ENCODE assay signal across 8 mouse cellular contexts in genomic region chr19:23967156-23967555, GRCm38 (mm10).
DNase-seq lines count a peak whose midpoint lies in the region; ATAC-seq lines count a peak whose summit lies in the region.

No protein-coding gene starts in this region.

- DNase-seq in cerebellum, postnatal 4 days (ENCODE audit: low spot score in 2 of 2) = no peak
- DNase-seq in NIH3T3 (ENCODE audit: low read depth) = peak; percentile 93
- peak; percentile 73 for DNase-seq in fibroblast of lung, adult 2 months (ENCODE audit: low read depth)
- DNase-seq in heart, postnatal 4 days = peak; percentile 73
- DNase-seq in right cerebral cortex, postnatal 36 days (ENCODE audit: low spot score in 2 of 2) = peak; percentile 61 to 78
- no peak for DNase-seq in spleen, adult 12 weeks (ENCODE audit: low spot score)
- DNase-seq in kidney, adult 8-10 months = no peak

- peak; percentile 79 for ATAC-seq in cerebellum, adult (ENCODE audit: insufficient number of reproducible peaks, low FRiP score, low TSS enrichment)

Comparison
In these comparisons a context has a peak if more than half of its experiments do, and no peak if none do; other contexts are left out.
1. DNase-seq: peak in NIH3T3 (single experiment), fibroblast of lung, adult 2 months (single experiment), heart, postnatal 4 days (single experiment) and right cerebral cortex, postnatal 36 days (2 of 2); none in cerebellum, postnatal 4 days (0 of 2), spleen, adult 12 weeks (single experiment) and kidney, adult 8-10 months (0 of 2).